Mouse (Mus musculus): ENCODE results near the gene Hist2h2ac. TPM values are rescaled to one million over a fixed set of nuclear protein-coding genes. Genes with fewer than 3 reads are reported as not detected.
"Not testable (repeated sequence)": the region's sequence is repeated elsewhere in the genome, so short reads cannot be mapped to it uniquely, and the experiment has no call there.

Gene Hist2h2ac
- polyA plus RNA-seq, 1 experiment from 2014 or later: 11.3 TPM

- Histone ChIP-seq H3K4me1 (ENCODE audit: control insufficient read depth, insufficient read depth, low read length) (peaks cover 24% of the 10 kb centered on the region), H3K4me3 (ENCODE audit: low read length) (peak overlapping the region; percentile 43; the same call in 1 of the 2 replicates), H3K9ac (ENCODE audit: low read depth, low read length) (peak overlapping the region; percentile 79; the same call in 1 of the 2 replicates), H3K4me2 (replicated peaks; ENCODE audit: low read depth, low read length) (peak overlapping the region; percentile 42), H3K27me3 (ENCODE audit: control insufficient read depth, insufficient read depth, low read length) (no peaks in the 10 kb centered on the region), H3K9me3 (ENCODE audit: control insufficient read depth, low read length) (no peaks in the 10 kb centered on the region), H3K36me3 (ENCODE audit: control insufficient read depth, insufficient read depth, low read length) (no peaks in the 10 kb centered on the region), H3K27ac (ENCODE audit: low read depth, low read length) (peak overlapping the region; percentile 99)
- WGBS: 81% methylated on average over 7 of the region's 7 CpGs
- no peak for ATAC-seq (ENCODE audit: low FRiP score, low TSS enrichment)
Observed at GRCm38 (mm10) chr3:96243921-96244572, 23.4 kb upstream of the Hist2h2ac start.

GRCm38 (mm10) chr3:96240799-96241197, 20.1 kb upstream of the Hist2h2ac start:
- H3K4me1 ChIP-seq (ENCODE audit: control insufficient read depth, insufficient read depth, low read length): peaks cover 22% of the 10 kb centered on the region
- ATAC-seq (ENCODE audit: low FRiP score, low TSS enrichment): no peak
- H3K27me3 ChIP-seq (ENCODE audit: control insufficient read depth, insufficient read depth, low read length): no peaks in the 10 kb centered on the region
- H3K9ac ChIP-seq (ENCODE audit: low read depth, low read length): peak overlapping the region; percentile 55
- WGBS: 82% methylated on average over 9 of the region's 9 CpGs
- H3K4me3 ChIP-seq (ENCODE audit: low read length): no peak overlapping the region; the same call in 1 of the 2 replicates
- H3K27ac ChIP-seq (ENCODE audit: low read depth, low read length): peak overlapping the region; percentile 89
- H3K9me3 ChIP-seq (ENCODE audit: control insufficient read depth, low read length): no peaks in the 10 kb centered on the region
- no peaks in the 10 kb centered on the region for H3K36me3 ChIP-seq (ENCODE audit: control insufficient read depth, insufficient read depth, low read length)
- H3K4me2 ChIP-seq (replicated peaks; ENCODE audit: low read depth, low read length): peak overlapping the region; percentile 31

- peak; percentile 87 for ATAC-seq (ENCODE audit: low FRiP score, low TSS enrichment)
- peaks cover 22% of the 10 kb centered on the region for H3K4me1 ChIP-seq (ENCODE audit: control insufficient read depth, insufficient read depth, low read length)
- H3K27me3 ChIP-seq (ENCODE audit: control insufficient read depth, insufficient read depth, low read length); H3K9me3 ChIP-seq (ENCODE audit: control insufficient read depth, low read length); H3K36me3 ChIP-seq (ENCODE audit: control insufficient read depth, insufficient read depth, low read length): not testable (repeated sequence)
- peak within 1 kb of the TSS; percentile 31 for H3K4me2 ChIP-seq (replicated peaks; ENCODE audit: low read depth, low read length)
- 7% methylated on average over 25 of the region's 85 CpGs for WGBS
- H3K9ac ChIP-seq (ENCODE audit: low read depth, low read length): peak within 1 kb of the TSS; percentile 55
- peak within 1 kb of the TSS; percentile 89 for H3K27ac ChIP-seq (ENCODE audit: low read depth, low read length)
- H3K4me3 ChIP-seq (ENCODE audit: low read length): peak within 1 kb of the TSS; percentile 17; the same call in 1 of the 2 replicates
Observed at GRCm38 (mm10) chr3:96239949-96240798, 19.5 kb upstream of the Hist2h2ac start, which contains the start of gene Hist2h2aa2. TSS of gene Hist2h2aa2 (minus strand) at chr3:96240276.

GRCm38 (mm10) chr3:96238954-96239793, 18.5 kb upstream of the Hist2h2ac start, which contains the start of gene Hist2h3c2:
TSS of gene Hist2h3c2 (minus strand) at chr3:96239127.
- peak within 1 kb of the TSS; percentile 84 for H3K9ac ChIP-seq (ENCODE audit: low read depth, low read length)
- not testable (repeated sequence) for H3K36me3 ChIP-seq (ENCODE audit: control insufficient read depth, insufficient read depth, low read length); H3K27me3 ChIP-seq (ENCODE audit: control insufficient read depth, insufficient read depth, low read length); H3K9me3 ChIP-seq (ENCODE audit: control insufficient read depth, low read length)
- H3K4me2 ChIP-seq (replicated peaks; ENCODE audit: low read depth, low read length): peak within 1 kb of the TSS; percentile 73
- H3K27ac ChIP-seq (ENCODE audit: low read depth, low read length): peak within 1 kb of the TSS; percentile 85
- under 1% methylated on average over 12 of the region's 68 CpGs for WGBS
- peaks cover 18% of the 10 kb centered on the region for H3K4me1 ChIP-seq (ENCODE audit: control insufficient read depth, insufficient read depth, low read length)
- H3K4me3 ChIP-seq (ENCODE audit: low read length): peak within 1 kb of the TSS; percentile 56
- ATAC-seq (ENCODE audit: low FRiP score, low TSS enrichment): peak; percentile 93

- peak overlapping the region; percentile 84 for H3K9ac ChIP-seq (ENCODE audit: low read depth, low read length)
- peak overlapping the region; percentile 56 for H3K4me3 ChIP-seq (ENCODE audit: low read length)
- ATAC-seq (ENCODE audit: low FRiP score, low TSS enrichment): no peak
- H3K4me2 ChIP-seq (replicated peaks; ENCODE audit: low read depth, low read length): peak overlapping the region; percentile 73
- peak overlapping the region; percentile 85 for H3K27ac ChIP-seq (ENCODE audit: low read depth, low read length)
- no peaks in the 10 kb centered on the region for H3K36me3 ChIP-seq (ENCODE audit: control insufficient read depth, insufficient read depth, low read length)
- no peaks in the 10 kb centered on the region for H3K9me3 ChIP-seq (ENCODE audit: control insufficient read depth, low read length)
- H3K27me3 ChIP-seq (ENCODE audit: control insufficient read depth, insufficient read depth, low read length): no peaks in the 10 kb centered on the region
- H3K4me1 ChIP-seq (ENCODE audit: control insufficient read depth, insufficient read depth, low read length): peaks cover 14% of the 10 kb centered on the region; the same call in 1 of the 2 replicates
- WGBS: 2% methylated on average over 12 of the region's 12 CpGs
Observed at GRCm38 (mm10) chr3:96237904-96238511, 17.3 kb upstream of the Hist2h2ac start.

GRCm38 (mm10) chr3:96237335-96237903, 16.7 kb upstream of the Hist2h2ac start:
- H3K4me3 ChIP-seq (ENCODE audit: low read length): peak overlapping the region; percentile 56
- 17% methylated on average over 7 of the region's 7 CpGs for WGBS

GRCm38 (mm10) chr3:96236834-96237334, 16.2 kb upstream of the Hist2h2ac start:
- H3K4me1 ChIP-seq (ENCODE audit: control insufficient read depth, insufficient read depth, low read length): peaks cover 14% of the 10 kb centered on the region; the same call in 1 of the 2 replicates
- ATAC-seq (ENCODE audit: low FRiP score, low TSS enrichment): no peak
- H3K36me3 ChIP-seq (ENCODE audit: control insufficient read depth, insufficient read depth, low read length): no peaks in the 10 kb centered on the region
- H3K27me3 ChIP-seq (ENCODE audit: control insufficient read depth, insufficient read depth, low read length): no peaks in the 10 kb centered on the region
- no peaks in the 10 kb centered on the region for H3K9me3 ChIP-seq (ENCODE audit: control insufficient read depth, low read length)
- peak overlapping the region; percentile 73 for H3K4me2 ChIP-seq (replicated peaks; ENCODE audit: low read depth, low read length)
- H3K4me3 ChIP-seq (ENCODE audit: low read length): peak overlapping the region; percentile 56; the same call in 1 of the 2 replicates
- peak overlapping the region; percentile 85; the same call in 1 of the 2 replicates for H3K27ac ChIP-seq (ENCODE audit: low read depth, low read length)
- peak overlapping the region; percentile 84 for H3K9ac ChIP-seq (ENCODE audit: low read depth, low read length)
- 67% methylated on average over 4 of the region's 4 CpGs for WGBS

More at GRCm38 (mm10) chr3:96237335-96237903, 16.7 kb upstream of the Hist2h2ac start:
- H3K4me1 ChIP-seq (ENCODE audit: control insufficient read depth, insufficient read depth, low read length): peaks cover 14% of the 10 kb centered on the region; the same call in 1 of the 2 replicates
- H3K36me3 ChIP-seq (ENCODE audit: control insufficient read depth, insufficient read depth, low read length): no peaks in the 10 kb centered on the region
- no peak for ATAC-seq (ENCODE audit: low FRiP score, low TSS enrichment)
- peak overlapping the region; percentile 85 for H3K27ac ChIP-seq (ENCODE audit: low read depth, low read length)
- H3K4me2 ChIP-seq (replicated peaks; ENCODE audit: low read depth, low read length): peak overlapping the region; percentile 73
- peak overlapping the region; percentile 84 for H3K9ac ChIP-seq (ENCODE audit: low read depth, low read length)
- no peaks in the 10 kb centered on the region for H3K27me3 ChIP-seq (ENCODE audit: control insufficient read depth, insufficient read depth, low read length)
- no peaks in the 10 kb centered on the region for H3K9me3 ChIP-seq (ENCODE audit: control insufficient read depth, low read length)

Data from kidney, embryonic 14.5 days (tissue).